Mouse (Mus musculus): ENCODE results near the gene Gns.

- TF ChIP-seq GATA1 (IDR thresholded peaks at IDR 0.05; ENCODE audit: borderline replicate concordance, low read length) (no peak), FLI1 (IDR thresholded peaks at IDR 0.05; ENCODE audit: low read length) (no peak)
Observed at GRCm38 (mm10) chr10:121334576-121334975, 30.3 kb upstream of the Gns start.

Data from megakaryocyte, embryonic 14.5 days (primary cell).